Mouse (Mus musculus): ENCODE results near the gene Sf3a1.
"Not testable (repeated sequence)": the region's sequence is repeated elsewhere in the genome, so short reads cannot be mapped to it uniquely, and the experiment has no call there.

Sf3a1 gene

GRCm38 (mm10) chr11:4184251-4184952 lies 24.3 kb downstream of the Sf3a1 start:
- DNase-seq (ENCODE audit: low spot score in 2 of 2): no peak

DNA sequence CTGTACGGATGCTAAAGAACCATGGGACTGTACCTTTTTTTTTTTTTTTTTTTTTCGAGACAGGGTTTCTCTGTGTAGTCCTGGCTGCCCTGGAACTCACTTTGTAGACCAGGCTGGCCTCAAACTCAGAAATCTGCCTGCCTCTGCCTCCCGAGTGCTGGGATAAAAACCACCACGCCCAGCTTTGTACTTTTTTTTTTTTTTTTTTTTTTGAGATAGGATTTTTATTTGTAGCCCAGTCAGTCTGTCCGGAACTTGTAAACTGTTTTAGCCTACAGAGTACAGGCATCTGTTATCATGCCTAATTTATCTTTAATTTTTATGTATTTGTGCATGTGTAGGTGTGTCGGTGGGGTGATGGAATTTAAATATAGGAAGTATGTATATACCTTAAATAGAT lies 25.3 kb downstream of the Sf3a1 start:
- not testable (repeated sequence) for DNase-seq (ENCODE audit: low spot score in 2 of 2)

- DNase-seq (ENCODE audit: low spot score in 2 of 2): peak; percentile 97
Observed at GRCm38 (mm10) chr11:4186486-4187317, 26.6 kb downstream of the Sf3a1 start, which contains the start of gene Tbc1d10a. Tbc1d10a (plus strand) TSS chr11:4186789.

- no peak for DNase-seq (ENCODE audit: low spot score in 2 of 2)
Observed at GRCm38 (mm10) chr11:4187318-4187700, 27.2 kb downstream of the Sf3a1 start.

DNA sequence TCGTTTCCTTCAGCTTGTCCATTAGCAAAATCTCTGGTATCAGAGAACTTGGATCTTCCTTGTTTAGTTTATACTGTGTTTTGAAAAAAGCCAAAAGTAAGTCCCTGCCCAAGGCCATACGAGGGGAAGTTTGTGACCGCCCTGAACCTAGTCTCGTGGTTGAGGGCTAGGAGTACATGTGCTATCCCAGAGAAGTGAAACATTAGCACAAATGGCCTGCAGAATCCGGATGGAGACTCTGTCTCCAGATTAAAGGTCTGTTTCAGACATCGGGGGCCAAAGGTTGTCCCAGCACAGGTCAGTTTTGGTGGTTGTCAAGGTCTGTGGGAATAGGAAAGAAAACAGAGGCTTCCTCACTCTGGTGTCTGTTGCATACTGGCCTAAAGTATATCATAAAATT lies 29.0 kb downstream of the Sf3a1 start:
- DNase-seq (ENCODE audit: low spot score in 2 of 2): no peak

GRCm38 (mm10) chr11:4190677-4191076 lies 30.5 kb downstream of the Sf3a1 start:
- DNase-seq (ENCODE audit: low spot score in 2 of 2): no peak

DNA sequence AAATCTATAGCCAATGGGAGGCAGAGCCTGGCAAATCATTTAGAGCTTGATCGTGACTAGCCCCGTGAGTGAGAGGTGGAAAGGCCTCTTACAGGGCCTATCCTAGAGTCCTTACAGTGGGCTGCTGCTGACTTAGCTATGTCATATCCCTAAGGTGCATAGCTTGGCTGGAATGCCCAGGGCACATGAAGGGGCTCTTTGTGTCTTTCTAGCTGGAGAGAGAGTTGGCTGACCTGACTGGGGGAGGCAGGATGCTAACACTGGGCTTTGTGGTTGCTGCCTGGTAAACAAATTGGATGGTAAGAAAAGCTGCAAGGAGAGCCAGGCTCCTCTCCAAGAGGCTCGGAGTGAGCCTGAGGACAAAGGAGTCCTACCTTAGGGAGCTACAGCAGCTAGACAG lies 32.6 kb downstream of the Sf3a1 start:
- DNase-seq (ENCODE audit: low spot score in 2 of 2): no peak

GRCm38 (mm10) chr11:4193420-4193819 lies 33.3 kb downstream of the Sf3a1 start:
- DNase-seq (ENCODE audit: low spot score in 2 of 2): no peak

GRCm38 (mm10) chr11:4195597-4196031 lies 35.5 kb downstream of the Sf3a1 start:
- no peak for DNase-seq (ENCODE audit: low spot score in 2 of 2)

- no peak for DNase-seq (ENCODE audit: low spot score in 2 of 2)
Observed at GRCm38 (mm10) chr11:4196636-4197035, 36.5 kb downstream of the Sf3a1 start.

- no peak for DNase-seq (ENCODE audit: low spot score in 2 of 2)
Observed at GRCm38 (mm10) chr11:4197691-4198090, 37.5 kb downstream of the Sf3a1 start.

GRCm38 (mm10) chr11:4201981-4202700 lies 42.0 kb downstream of the Sf3a1 start:
- DNase-seq (ENCODE audit: low spot score in 2 of 2): no peak

- DNase-seq (ENCODE audit: low spot score in 2 of 2): no peak
Observed at GRCm38 (mm10) chr11:4202995-4203704, 43.0 kb downstream of the Sf3a1 start.

GRCm38 (mm10) chr11:4203705-4204074 lies 43.5 kb downstream of the Sf3a1 start:
- DNase-seq (ENCODE audit: low spot score in 2 of 2): no peak

DNA sequence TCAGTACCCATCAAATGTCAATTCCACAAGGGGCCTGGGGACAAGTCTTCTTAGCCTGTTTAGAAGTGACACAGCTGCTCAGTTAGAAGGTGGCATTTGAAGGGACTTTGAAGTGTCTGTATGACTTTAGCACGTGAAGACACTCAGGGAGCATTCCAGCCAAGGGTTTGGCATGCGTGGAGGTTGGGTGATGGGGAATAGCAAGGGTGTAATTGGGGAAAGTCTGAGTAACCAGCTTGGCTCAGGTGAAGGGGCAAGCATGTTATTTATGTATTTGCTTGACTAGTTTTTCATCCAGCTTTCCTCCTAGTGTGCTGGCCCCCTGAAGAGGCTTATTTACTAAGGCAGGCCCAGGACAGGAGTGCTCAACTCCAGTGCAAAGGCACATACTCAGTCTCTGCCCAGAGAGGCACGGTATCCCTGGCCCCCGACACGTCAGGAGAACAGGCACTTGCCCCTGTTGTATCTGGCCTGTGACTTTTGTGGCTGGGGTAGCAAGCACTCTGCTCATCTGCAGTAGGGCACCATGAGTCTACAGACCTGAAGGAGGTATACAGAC lies 45.0 kb downstream of the Sf3a1 start:
- DNase-seq (ENCODE audit: low spot score in 2 of 2): no peak

- DNase-seq (ENCODE audit: low spot score in 2 of 2): no peak
Observed at GRCm38 (mm10) chr11:4205951-4206350, 45.8 kb downstream of the Sf3a1 start.

DNA sequence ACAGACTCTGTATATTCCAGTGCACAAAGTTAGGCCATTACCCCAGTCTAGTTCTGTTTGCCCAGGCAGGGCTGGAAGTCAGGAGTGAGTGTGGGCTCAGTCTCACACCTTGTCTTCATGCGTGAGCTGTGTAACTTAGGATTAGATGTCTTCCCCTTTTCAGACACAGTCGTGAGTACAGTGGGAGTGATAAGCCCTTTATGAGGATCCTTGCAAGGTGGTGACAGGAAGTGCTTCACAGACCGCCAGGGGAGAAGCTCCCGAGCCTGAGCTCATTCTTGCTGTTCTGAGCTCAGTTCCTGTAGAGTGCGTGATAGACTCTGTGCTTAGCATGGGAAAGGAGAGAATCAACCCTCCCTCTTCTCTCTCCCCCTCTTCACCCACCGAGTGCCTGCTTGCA lies 46.4 kb downstream of the Sf3a1 start:
- DNase-seq (ENCODE audit: low spot score in 2 of 2): no peak

GRCm38 (mm10) chr11:4207655-4208054 lies 47.5 kb downstream of the Sf3a1 start:
- no peak for DNase-seq (ENCODE audit: low spot score in 2 of 2)

GRCm38 (mm10) chr11:4209556-4209955 lies 49.4 kb downstream of the Sf3a1 start:
- DNase-seq (ENCODE audit: low spot score in 2 of 2): no peak

DNA sequence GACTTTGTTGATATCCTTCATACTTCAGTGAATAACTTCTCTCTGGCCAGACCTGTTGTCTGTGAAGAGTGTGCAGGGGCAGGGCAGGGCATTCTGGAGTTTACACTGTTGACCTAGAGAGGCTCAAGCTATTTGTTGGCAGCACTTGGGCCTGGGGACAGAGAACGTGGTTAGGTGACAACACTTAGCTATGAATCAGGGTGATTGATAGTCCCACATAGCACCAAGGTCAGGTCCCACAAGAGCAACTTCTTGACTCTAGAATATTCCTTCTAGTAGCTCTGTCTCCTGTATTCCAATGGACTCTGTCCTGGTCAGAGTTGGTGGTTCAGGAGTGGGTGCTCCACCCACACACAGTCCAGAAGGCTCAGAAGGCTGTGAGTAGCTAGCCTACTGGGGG lies 50.6 kb downstream of the Sf3a1 start:
- DNase-seq (ENCODE audit: low spot score in 2 of 2): no peak

DNA sequence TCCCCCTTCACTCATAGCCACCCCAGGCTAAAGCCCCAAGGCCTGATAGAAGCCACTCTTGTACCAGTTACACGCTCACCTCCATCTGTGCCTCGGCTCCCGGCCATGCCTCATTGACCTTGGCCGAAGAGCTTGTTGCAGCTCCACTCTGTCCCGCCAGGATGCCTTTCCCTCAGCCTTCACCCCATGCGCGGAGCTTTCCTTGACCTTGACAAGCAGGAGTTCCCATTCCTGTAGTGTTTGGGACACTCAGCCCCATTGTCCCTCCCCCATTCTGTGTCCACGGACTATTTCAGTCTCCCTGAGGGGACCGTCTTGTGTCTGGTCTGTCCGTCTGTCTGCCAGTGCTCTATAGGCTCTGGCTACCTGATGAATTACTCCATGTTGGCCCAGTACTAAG lies 53.0 kb downstream of the Sf3a1 start:
- no peak for DNase-seq (ENCODE audit: low spot score in 2 of 2)
